Mouse (Mus musculus) bone marrow, adult 2 months (tissue): ENCODE data around the gene 3425401B19Rik.

Experiments
- CTCF ChIP-seq: fragments of 200-500 bp; IDR thresholded peaks from 2 replicates; pipeline ENCODE4 v1.5.1; 2011; ENCODE audit warnings: low read length, control low read depth; ENCODE audit not compliant: control insufficient read depth, insufficient read depth
- POLR2A ChIP-seq: fragments of 200-500 bp; IDR thresholded peaks from 2 replicates; pipeline ENCODE4 v1.6.1; 2011; ENCODE audit warnings: low read depth, mild to moderate bottlenecking, control low read depth, low read length, borderline replicate concordance; ENCODE audit not compliant: control insufficient read depth

DNA sequence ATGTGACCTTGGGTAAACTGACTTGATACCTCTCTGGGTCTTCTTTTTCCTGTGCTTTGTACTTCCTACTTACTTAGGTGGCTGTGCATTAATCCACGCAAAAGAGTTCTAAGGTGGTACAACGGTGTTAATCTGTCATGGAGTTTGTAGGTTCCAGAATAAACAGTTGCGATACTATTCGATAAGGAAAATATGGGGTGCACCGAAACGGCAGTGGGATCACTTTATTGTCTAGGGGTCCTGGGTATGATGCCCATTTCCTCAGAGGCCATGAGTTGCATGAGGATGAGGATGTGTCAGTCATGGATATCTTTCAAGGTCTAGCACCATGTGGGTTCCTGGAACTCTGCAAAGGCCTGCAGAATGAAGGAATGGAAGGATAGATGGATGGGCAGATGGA lies 24.8 kb upstream of the 3425401B19Rik start:
- TF ChIP-seq CTCF (no peak), POLR2A (no peak)
